Mouse (Mus musculus) liver, embryonic 12.5 days (tissue): ENCODE measurements around the gene Fbxl16. TPM values are rescaled to one million over a fixed set of nuclear protein-coding genes. Genes with fewer than 3 reads are reported as not detected.

ENCODE experiments used
- ATAC-seq: fragments of 200-750 bp; cut with Nextera tagmentation; 2 replicates; pipeline ENCODE4 v1.8.0; 2017; ENCODE audit warnings: moderate number of reproducible peaks, mild to moderate bottlenecking, moderate library complexity
- H3K27ac ChIP-seq: fragments of 300-500 bp; sonication (generic); 2 replicates; pipeline ENCODE4 v1.5.1; 2016; ENCODE audit warnings: mild to moderate bottlenecking
- H3K27me3 ChIP-seq: fragments of 300-500 bp; sonication (generic); replicated peaks from 2 replicates; pipeline ENCODE4 v1.6.1; 2016; ENCODE audit warnings: mild to moderate bottlenecking, moderate library complexity
- H3K36me3 ChIP-seq: fragments of 300-500 bp; sonication (generic); 2 replicates; pipeline ENCODE4 v1.6.1; 2016; ENCODE audit warnings: mild to moderate bottlenecking, moderate library complexity
- H3K4me1 ChIP-seq: fragments of 300-500 bp; sonication (generic); 2 replicates; pipeline ENCODE4 v1.6.1; 2016
- H3K4me2 ChIP-seq: fragments of 300-500 bp; sonication (generic); 2 replicates; pipeline ENCODE4 v1.6.1; 2016; ENCODE audit warnings: mild to moderate bottlenecking, moderate library complexity
- H3K4me3 ChIP-seq: fragments of 300-500 bp; sonication (generic); 2 replicates; pipeline ENCODE4 v1.5.1; 2016; ENCODE audit warnings: mild to moderate bottlenecking, moderate library complexity
- H3K9ac ChIP-seq: fragments of 300-500 bp; sonication (generic); 2 replicates; pipeline ENCODE4 v1.6.1; 2016; ENCODE audit warnings: mild to moderate bottlenecking, moderate library complexity
- H3K9me3 ChIP-seq: fragments of 300-500 bp; sonication (generic); replicated peaks from 2 replicates; pipeline ENCODE4 v1.6.1; 2016; ENCODE audit warnings: mild to moderate bottlenecking, moderate library complexity
- WGBS: fragments of 180-500 bp; shearing (Covaris S2); methylation state at CpG from one replicate; pipeline ENCODE4 v1.1.7; 2016; ENCODE audit not compliant: insufficient replicate concordance; 5-methylcytosine and 5-hydroxymethylcytosine counted together
- polyA plus RNA-seq: library from polyadenylated mRNA; unstranded; fragments of >200 nt; fragmentation: Nextera tagmentation; extraction: Ambion mirVana; gene quantifications from 2 replicates; pipeline ENCODE4 v1.2.1, GENCODE M21; 2016

Gene Fbxl16
- polyA plus RNA-seq, 1 experiment from 2014 or later, result 0.18 TPM

DNA sequence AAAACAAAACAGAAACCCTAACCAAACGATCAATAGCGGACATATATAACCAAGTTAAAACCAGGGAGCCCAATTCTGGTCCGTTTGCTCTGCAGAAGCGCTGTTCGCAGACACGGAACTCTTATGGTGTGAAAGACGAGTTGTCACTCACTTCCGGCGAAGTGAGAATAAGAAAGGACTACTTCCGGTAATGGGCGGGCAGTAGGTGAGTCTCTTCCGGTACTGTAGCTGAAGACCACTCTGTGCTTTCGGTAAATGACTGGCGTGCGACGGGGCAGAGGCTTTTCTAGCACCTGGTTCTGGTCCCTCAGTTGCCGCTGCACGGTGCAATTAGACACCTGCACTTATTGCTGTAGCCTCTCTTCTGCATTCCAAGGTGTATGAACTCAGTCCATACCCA, 14.6 kb downstream of the Fbxl16 start, which contains the start of gene Wdr24:
Wdr24 (plus strand) TSS at position 176 of the 400 bp plus-strand sequence.
- Histone ChIP-seq H3K4me1 (peaks cover 49% of the 10 kb centered on the region), H3K27ac (peak within 1 kb of the TSS; percentile 80), H3K27me3 (peaks cover 42% of the 10 kb centered on the region), H3K9ac (peak within 1 kb of the TSS; percentile 76), H3K9me3 (no peaks in the 10 kb centered on the region), H3K36me3 (peaks cover 33% of the 10 kb centered on the region), H3K4me3 (peak within 1 kb of the TSS; percentile 73), H3K4me2 (peak within 1 kb of the TSS; percentile 87)
- WGBS, result 1% methylated on average over 18 of the region's 18 CpGs
- ATAC-seq, result peak; percentile 73; the same call in 1 of the 2 replicates

- H3K9me3 ChIP-seq, result no peaks in the 10 kb centered on the region
- H3K4me2 ChIP-seq, result peak overlapping the region; percentile 87
- peak overlapping the region; percentile 73 for H3K4me3 ChIP-seq
- 54% methylated on average over 16 of the region's 17 CpGs for WGBS
- peaks cover 31% of the 10 kb centered on the region for H3K27me3 ChIP-seq
- peaks cover 52% of the 10 kb centered on the region for H3K4me1 ChIP-seq
- H3K27ac ChIP-seq, result peak overlapping the region; percentile 80
- peak overlapping the region; percentile 76 for H3K9ac ChIP-seq
- no peak; the same call in 1 of the 2 replicates for ATAC-seq
- peaks cover 34% of the 10 kb centered on the region for H3K36me3 ChIP-seq
These were observed 15.7 kb downstream of the Fbxl16 start for GRCm38 (mm10) chr17:25824362-25825142.

- Histone ChIP-seq H3K4me1 (peaks cover 57% of the 10 kb centered on the region), H3K27ac (no peak overlapping the region), H3K27me3 (peaks cover 23% of the 10 kb centered on the region), H3K9me3 (no peaks in the 10 kb centered on the region), H3K4me2 (peak overlapping the region; percentile 87), H3K9ac (peak overlapping the region; percentile 76), H3K4me3 (peak overlapping the region; percentile 73), H3K36me3 (peaks cover 41% of the 10 kb centered on the region)
- 83% methylated on average over 6 of the region's 6 CpGs for WGBS
- ATAC-seq, result no peak
These were observed 16.4 kb downstream of the Fbxl16 start for GRCm38 (mm10) chr17:25825311-25825710.

- no peak for ATAC-seq
- 91% methylated on average over 27 of the region's 27 CpGs for WGBS
- H3K4me1 ChIP-seq, result peaks cover 65% of the 10 kb centered on the region
These were observed 17.2 kb downstream of the Fbxl16 start for GRCm38 (mm10) chr17:25825984-25826570.

GRCm38 (mm10) chr17:25827011-25827410, 18.1 kb downstream of the Fbxl16 start:
- Histone ChIP-seq H3K27me3 (peaks cover 7% of the 10 kb centered on the region; the same call in 1 of the 2 replicates), H3K9ac (no peak overlapping the region), H3K9me3 (no peaks in the 10 kb centered on the region), H3K4me1 (peaks cover 74% of the 10 kb centered on the region), H3K4me2 (no peak overlapping the region), H3K4me3 (no peak overlapping the region), H3K27ac (no peak overlapping the region), H3K36me3 (peaks cover 57% of the 10 kb centered on the region)
- ATAC-seq, result no peak
- 90% methylated on average over 13 of the region's 13 CpGs for WGBS

More at GRCm38 (mm10) chr17:25825984-25826570, 17.2 kb downstream of the Fbxl16 start:
- Histone ChIP-seq H3K4me2 (no peak overlapping the region), H3K36me3 (peaks cover 49% of the 10 kb centered on the region), H3K27ac (no peak overlapping the region), H3K4me3 (no peak overlapping the region), H3K9ac (no peak overlapping the region), H3K9me3 (no peaks in the 10 kb centered on the region), H3K27me3 (peaks cover 17% of the 10 kb centered on the region)

DNA sequence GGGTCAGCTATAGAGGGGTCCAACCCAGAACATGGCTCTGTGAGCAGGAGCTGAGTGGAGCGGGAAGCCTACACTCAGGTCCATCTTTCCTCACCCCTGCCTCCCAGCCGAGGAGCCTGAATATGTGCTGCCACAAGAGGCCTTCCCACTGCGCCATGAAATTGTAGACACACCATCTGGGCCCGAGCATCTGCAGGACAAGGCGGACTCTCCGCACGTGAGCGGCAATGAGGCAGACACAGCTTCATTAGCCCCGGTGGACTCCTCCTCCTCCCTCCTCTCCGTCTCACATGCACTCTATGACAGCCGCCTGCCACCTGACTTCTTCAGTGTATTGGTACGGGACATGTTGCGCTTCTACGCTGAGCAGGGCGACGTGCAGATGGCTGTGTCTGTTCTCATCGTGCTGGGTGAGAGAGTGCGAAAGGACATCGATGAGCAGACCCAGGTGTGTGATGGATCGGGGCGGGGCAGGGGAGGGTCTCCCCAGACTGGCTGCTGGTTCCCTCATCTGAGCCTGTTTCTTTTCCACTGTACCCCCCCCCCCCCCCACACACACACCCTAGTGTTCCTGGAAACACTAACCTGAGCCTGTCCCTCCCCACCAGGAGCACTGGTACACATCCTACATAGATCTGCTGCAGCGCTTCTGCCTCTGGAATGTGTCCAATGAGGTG, 18.8 kb downstream of the Fbxl16 start:
- no peak overlapping the region for H3K4me3 ChIP-seq
- no peaks in the 10 kb centered on the region for H3K9me3 ChIP-seq
- ATAC-seq, result no peak
- 84% methylated on average over 22 of the region's 22 CpGs for WGBS
- peaks cover 57% of the 10 kb centered on the region for H3K36me3 ChIP-seq
- peaks cover 76% of the 10 kb centered on the region for H3K4me1 ChIP-seq
- H3K9ac ChIP-seq, result no peak overlapping the region
- peak overlapping the region; percentile 89 for H3K4me2 ChIP-seq
- peak overlapping the region; percentile 83 for H3K27ac ChIP-seq
- H3K27me3 ChIP-seq, result peaks cover under 1% of the 10 kb centered on the region; the same call in 1 of the 2 replicates

- no peaks in the 10 kb centered on the region for H3K9me3 ChIP-seq
- no peaks in the 10 kb centered on the region for H3K27me3 ChIP-seq
- no peak for ATAC-seq
- H3K4me3 ChIP-seq, result peak overlapping the region; percentile 70
- H3K36me3 ChIP-seq, result peaks cover 57% of the 10 kb centered on the region
- H3K27ac ChIP-seq, result peak overlapping the region; percentile 83
- WGBS, result 71% methylated on average over 8 of the region's 8 CpGs
- H3K9ac ChIP-seq, result peak overlapping the region; percentile 79
- H3K4me2 ChIP-seq, result peak overlapping the region; percentile 89
- H3K4me1 ChIP-seq, result peaks cover 73% of the 10 kb centered on the region
These were observed 19.3 kb downstream of the Fbxl16 start for GRCm38 (mm10) chr17:25828223-25828594.

GRCm38 (mm10) chr17:25828712-25829557, 20.1 kb downstream of the Fbxl16 start, which contains the start of gene Jmjd8:
Gene Jmjd8, plus strand, starts transcription at chr17:25828867.
- 2% methylated on average over 32 of the region's 32 CpGs for WGBS
- peaks cover 57% of the 10 kb centered on the region for H3K36me3 ChIP-seq
- H3K9me3 ChIP-seq, result no peaks in the 10 kb centered on the region
- peak within 1 kb of the TSS; percentile 70 for H3K4me3 ChIP-seq
- peak; percentile 31 for ATAC-seq
- no peaks in the 10 kb centered on the region for H3K27me3 ChIP-seq
- H3K27ac ChIP-seq, result peak within 1 kb of the TSS; percentile 83
- H3K4me1 ChIP-seq, result peaks cover 77% of the 10 kb centered on the region
- H3K4me2 ChIP-seq, result peak within 1 kb of the TSS; percentile 89
- peak within 1 kb of the TSS; percentile 79 for H3K9ac ChIP-seq

DNA sequence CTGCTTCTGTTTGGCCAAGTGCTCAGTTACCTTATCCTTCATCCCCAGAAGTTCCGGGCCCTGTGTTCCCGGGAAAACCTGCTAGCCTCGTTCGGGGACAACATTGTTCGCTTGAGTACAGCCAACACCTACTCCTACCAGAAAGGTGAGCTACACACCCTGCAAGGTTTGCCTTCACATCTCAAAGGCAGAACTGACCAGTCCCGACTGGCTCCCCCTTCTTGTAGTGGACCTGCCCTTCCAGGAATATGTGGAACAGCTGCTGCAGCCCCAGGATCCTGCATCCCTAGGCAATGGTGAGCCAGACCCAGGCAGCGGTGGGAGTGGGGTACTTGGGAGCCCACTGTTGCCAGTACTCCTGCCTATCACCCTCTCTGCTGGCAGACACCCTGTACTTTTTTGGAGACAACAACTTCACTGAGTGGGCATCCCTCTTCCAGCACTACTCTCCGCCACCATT, 20.7 kb downstream of the Fbxl16 start:
- WGBS, result 32% methylated on average over 8 of the region's 8 CpGs
- H3K4me2 ChIP-seq, result peak overlapping the region; percentile 89
- H3K27ac ChIP-seq, result peak overlapping the region; percentile 83
- H3K9me3 ChIP-seq, result no peaks in the 10 kb centered on the region
- peaks cover 77% of the 10 kb centered on the region for H3K4me1 ChIP-seq
- no peaks in the 10 kb centered on the region for H3K27me3 ChIP-seq
- H3K36me3 ChIP-seq, result peaks cover 61% of the 10 kb centered on the region
- H3K9ac ChIP-seq, result peak overlapping the region; percentile 79
- peak overlapping the region; percentile 70 for H3K4me3 ChIP-seq
- no peak for ATAC-seq

- peaks cover 67% of the 10 kb centered on the region for H3K36me3 ChIP-seq
- H3K4me3 ChIP-seq, result peak overlapping the region; percentile 70
- H3K4me1 ChIP-seq, result peaks cover 77% of the 10 kb centered on the region
- H3K4me2 ChIP-seq, result peak overlapping the region; percentile 89
- WGBS, result 75% methylated on average over 4 of the region's 4 CpGs
- H3K9ac ChIP-seq, result peak overlapping the region; percentile 92
- no peak for ATAC-seq
- no peaks in the 10 kb centered on the region for H3K27me3 ChIP-seq
- H3K27ac ChIP-seq, result no peak overlapping the region; the same call in 1 of the 2 replicates
- H3K9me3 ChIP-seq, result no peaks in the 10 kb centered on the region
These were observed 21.4 kb downstream of the Fbxl16 start for GRCm38 (mm10) chr17:25830200-25830753.
